Mouse (Mus musculus) urinary bladder, postnatal 10 days (tissue): ENCODE data around the gene Anapc7.

ENCODE experiments used
- DNase-seq: peaks from one replicate; pipeline ENCODE4 v3.0.0; 2022; ENCODE audit warnings: low spot score

Gene Anapc7

GRCm38 (mm10) chr5:122421271-122422068, at the start of gene Anapc7:
Gene Anapc7, plus strand, starts transcription at chr5:122421693.
- DNase-seq = no peak

- DNase-seq = peak; percentile 99
These were observed 49.2 kb upstream of the Anapc7 start, which contains the start of gene Fam216a for GRCm38 (mm10) chr5:122372192-122372769. Gene Fam216a, minus strand, starts transcription at chr5:122372364.

GRCm38 (mm10) chr5:122372878-122373277, 48.6 kb upstream of the Anapc7 start:
- DNase-seq = no peak

- no peak for DNase-seq
These were observed 44.2 kb upstream of the Anapc7 start for GRCm38 (mm10) chr5:122377101-122377833.

GRCm38 (mm10) chr5:122378171-122378570, 43.3 kb upstream of the Anapc7 start:
- no peak for DNase-seq

- DNase-seq = no peak
These were observed 41.9 kb upstream of the Anapc7 start for GRCm38 (mm10) chr5:122379374-122380155.

GRCm38 (mm10) chr5:122390006-122390405, 31.5 kb upstream of the Anapc7 start:
- DNase-seq = no peak

GRCm38 (mm10) chr5:122390671-122391070, 30.8 kb upstream of the Anapc7 start:
- no peak for DNase-seq

- DNase-seq = no peak
These were observed 30.2 kb upstream of the Anapc7 start for GRCm38 (mm10) chr5:122391178-122391785.

GRCm38 (mm10) chr5:122391786-122392180, 29.7 kb upstream of the Anapc7 start, which contains the start of gene Arpc3:
Gene Arpc3, plus strand, starts transcription at chr5:122391878.
- peak; percentile 71 for DNase-seq

GRCm38 (mm10) chr5:122392227-122393004, 29.1 kb upstream of the Anapc7 start:
- DNase-seq = no peak

GRCm38 (mm10) chr5:122393887-122394286, 27.6 kb upstream of the Anapc7 start:
- DNase-seq = no peak

GRCm38 (mm10) chr5:122396791-122397190, 24.7 kb upstream of the Anapc7 start:
- no peak for DNase-seq

GRCm38 (mm10) chr5:122397495-122397894, 24.0 kb upstream of the Anapc7 start:
- no peak for DNase-seq

GRCm38 (mm10) chr5:122399871-122400270, 21.6 kb upstream of the Anapc7 start:
- DNase-seq = no peak

GRCm38 (mm10) chr5:122400628-122401302, 20.7 kb upstream of the Anapc7 start:
- DNase-seq = no peak

GRCm38 (mm10) chr5:122401303-122401640, 20.2 kb upstream of the Anapc7 start:
- peak; percentile 44 for DNase-seq

- DNase-seq = no peak
These were observed 19.3 kb upstream of the Anapc7 start for GRCm38 (mm10) chr5:122402160-122402559.

GRCm38 (mm10) chr5:122402772-122403171, 18.7 kb upstream of the Anapc7 start:
- no peak for DNase-seq

- no peak for DNase-seq
These were observed 18.1 kb upstream of the Anapc7 start for GRCm38 (mm10) chr5:122403362-122403761.
